Mouse (Mus musculus) hindbrain, embryonic 14.5 days (tissue): Measurements from ENCODE around the gene Slc45a1. TPM values are rescaled to one million over a fixed set of nuclear protein-coding genes. Genes with fewer than 3 reads are reported as not detected.
A peak's percentile ranks its signal among the peaks of the same experiment; 100 is the strongest.

ENCODE experiments used
- ATAC-seq: fragments of 200-750 bp; cut with Nextera tagmentation; 2 replicates; pipeline ENCODE4 v1.8.0; 2017; ENCODE audit warnings: moderate number of reproducible peaks, mild to moderate bottlenecking, moderate TSS enrichment, moderate library complexity; ENCODE audit not compliant: low FRiP score
- DNase-seq: peaks from one replicate; pipeline ENCODE4 v3.0.0-alpha.2; 2015; ENCODE audit warnings: low spot score
- H3K27ac ChIP-seq: fragments of 300-500 bp; sonication (generic); 2 replicates; pipeline ENCODE4 v1.5.1; 2014; ENCODE audit warnings: mild to moderate bottlenecking, moderate library complexity
- H3K27me3 ChIP-seq: fragments of 300-500 bp; sonication (generic); 2 replicates; pipeline ENCODE4 v1.6.1; 2014; ENCODE audit warnings: mild to moderate bottlenecking, low read length, mixed read lengths; ENCODE audit not compliant: control insufficient read depth, insufficient read depth
- H3K36me3 ChIP-seq: fragments of 300-500 bp; sonication (generic); replicated peaks from 2 replicates; pipeline ENCODE4 v1.6.1; 2014; ENCODE audit not compliant: control insufficient read depth, insufficient read depth
- H3K4me1 ChIP-seq: fragments of 300-500 bp; sonication (generic); replicated peaks from 2 replicates; pipeline ENCODE4 v1.6.1; 2014; ENCODE audit warnings: antibody characterized with exemption, low read length, mixed read lengths; ENCODE audit not compliant: control insufficient read depth, insufficient read depth
- H3K4me2 ChIP-seq: fragments of 300-500 bp; sonication (generic); replicated peaks from 2 replicates; pipeline ENCODE4 v1.6.1; 2014; ENCODE audit warnings: mild to moderate bottlenecking, moderate library complexity
- H3K4me3 ChIP-seq: fragments of 300-500 bp; sonication (generic); replicated peaks from 2 replicates; pipeline ENCODE4 v1.5.1; 2014; ENCODE audit warnings: mild to moderate bottlenecking, low read length
- H3K9ac ChIP-seq: fragments of 300-500 bp; sonication (generic); 2 replicates; pipeline ENCODE4 v1.6.1; 2014
- H3K9me3 ChIP-seq: fragments of 300-500 bp; sonication (generic); 2 replicates; pipeline ENCODE4 v1.6.1; 2016; ENCODE audit warnings: low read length; ENCODE audit not compliant: control insufficient read depth
- WGBS: fragments of 180-500 bp; shearing (Covaris S2); extraction: QIAGEN DNeasy Blood & Tissue Kit; methylation state at CpG from one replicate; pipeline ENCODE4 v1.1.7; 2014; 5-methylcytosine and 5-hydroxymethylcytosine counted together
- polyA plus RNA-seq: library from polyadenylated mRNA; unstranded; fragments of >200 nt; fragmentation: Nextera tagmentation; extraction: Ambion mirVana; gene quantifications from 2 replicates; pipeline ENCODE4 v1.2.1, GENCODE M21; 2014

The Slc45a1 gene
- polyA plus RNA-seq, 1 experiment from 2014 or later, result 35.9 TPM

- Histone ChIP-seq H3K4me2 (no peak overlapping the region), H3K9me3 (no peaks in the 10 kb centered on the region), H3K4me3 (no peak overlapping the region), H3K9ac (no peak overlapping the region), H3K36me3 (no peaks in the 10 kb centered on the region), H3K27ac (no peak overlapping the region), H3K4me1 (0 out of 2 replicates have a peak, but pooled peaks cover 3% of the 10 kb centered on the region), H3K27me3 (no peaks in the 10 kb centered on the region)
- ATAC-seq (no peak), DNase-seq (no peak)
- WGBS, result 87% methylated on average over 7 of the region's 7 CpGs
Measured at GRCm38 (mm10) chr4:150664726-150665125, 12.8 kb upstream of the Slc45a1 start.

- Histone ChIP-seq H3K9ac (no peak overlapping the region), H3K9me3 (no peaks in the 10 kb centered on the region), H3K4me2 (no peak overlapping the region), H3K4me3 (no peak overlapping the region), H3K36me3 (no peaks in the 10 kb centered on the region), H3K27ac (no peak overlapping the region), H3K4me1 (0 out of 2 replicates have a peak, but pooled peaks cover 3% of the 10 kb centered on the region), H3K27me3 (no peaks in the 10 kb centered on the region)
- peak; percentile 62 for DNase-seq
- ATAC-seq, result no peak
- WGBS, result 59% methylated on average over 12 of the region's 12 CpGs
Measured at GRCm38 (mm10) chr4:150663192-150663591, 11.2 kb upstream of the Slc45a1 start.

GRCm38 (mm10) chr4:150661886-150662285, 9.9 kb upstream of the Slc45a1 start:
- Histone ChIP-seq H3K36me3 (no peaks in the 10 kb centered on the region), H3K9me3 (no peaks in the 10 kb centered on the region), H3K4me3 (peak overlapping the region; percentile 12; the same call in 1 of the 2 replicates), H3K4me2 (peak overlapping the region; percentile 45), H3K27ac (no peak overlapping the region), H3K9ac (peak overlapping the region; percentile 41), H3K27me3 (no peaks in the 10 kb centered on the region), H3K4me1 (0 out of 2 replicates have a peak, but pooled peaks cover 3% of the 10 kb centered on the region)
- ATAC-seq, result no peak
- 9% methylated on average over 13 of the region's 13 CpGs for WGBS
- DNase-seq, result no peak

GRCm38 (mm10) chr4:150659926-150660610, 8.1 kb upstream of the Slc45a1 start:
- no peak overlapping the region for H3K4me2 ChIP-seq
- H3K9me3 ChIP-seq, result no peaks in the 10 kb centered on the region
- H3K27me3 ChIP-seq, result no peaks in the 10 kb centered on the region
- H3K4me3 ChIP-seq, result no peak overlapping the region
- DNase-seq, result no peak
- 0 out of 2 replicates have a peak, but pooled peaks cover 3% of the 10 kb centered on the region for H3K4me1 ChIP-seq
- no peak for ATAC-seq
- no peak overlapping the region for H3K9ac ChIP-seq
- H3K27ac ChIP-seq, result no peak overlapping the region
- H3K36me3 ChIP-seq, result no peaks in the 10 kb centered on the region
- WGBS, result 78% methylated on average over 9 of the region's 9 CpGs

- DNase-seq, result no peak
- H3K4me3 ChIP-seq, result no peak overlapping the region
- no peaks in the 10 kb centered on the region; the same call in 1 of the 2 replicates for H3K27me3 ChIP-seq
- no peaks in the 10 kb centered on the region for H3K9me3 ChIP-seq
- no peak overlapping the region for H3K27ac ChIP-seq
- WGBS, result 79% methylated on average over 6 of the region's 6 CpGs
- no peaks in the 10 kb centered on the region for H3K36me3 ChIP-seq
- 0 out of 2 replicates have a peak, but pooled peaks cover 3% of the 10 kb centered on the region for H3K4me1 ChIP-seq
- H3K4me2 ChIP-seq, result no peak overlapping the region
- no peak overlapping the region for H3K9ac ChIP-seq
- ATAC-seq, result no peak
Measured at GRCm38 (mm10) chr4:150656504-150656903, 4.5 kb upstream of the Slc45a1 start.

- Histone ChIP-seq H3K4me2 (peak overlapping the region; percentile 37), H3K9ac (peak overlapping the region; percentile 50; the same call in 1 of the 2 replicates), H3K27ac (no peak overlapping the region), H3K4me1 (peaks cover 7% of the 10 kb centered on the region; the same call in 1 of the 2 replicates), H3K27me3 (no peaks in the 10 kb centered on the region; the same call in 1 of the 2 replicates), H3K36me3 (no peaks in the 10 kb centered on the region), H3K4me3 (no peak overlapping the region), H3K9me3 (no peaks in the 10 kb centered on the region)
- DNase-seq (peak; percentile 92), ATAC-seq (peak; percentile 62)
- WGBS, result 7% methylated on average over 17 of the region's 17 CpGs
Measured at GRCm38 (mm10) chr4:150655989-150656388, 4.0 kb upstream of the Slc45a1 start.

- DNase-seq (no peak), ATAC-seq (no peak)
- H3K4me1 ChIP-seq, result peaks cover 9% of the 10 kb centered on the region; the same call in 1 of the 2 replicates
- H3K36me3 ChIP-seq, result no peaks in the 10 kb centered on the region; the same call in 1 of the 2 replicates
- H3K27ac ChIP-seq, result no peak overlapping the region
- WGBS, result 39% methylated on average over 11 of the region's 11 CpGs
- no peak overlapping the region for H3K9ac ChIP-seq
- H3K4me2 ChIP-seq, result no peak overlapping the region
- H3K27me3 ChIP-seq, result no peaks in the 10 kb centered on the region; the same call in 1 of the 2 replicates
- no peaks in the 10 kb centered on the region for H3K9me3 ChIP-seq
- H3K4me3 ChIP-seq, result no peak overlapping the region
Measured at GRCm38 (mm10) chr4:150653072-150653599, 1.2 kb upstream of the Slc45a1 start.

GRCm38 (mm10) chr4:150649327-150649726, 2.6 kb downstream of the Slc45a1 start:
- 84% methylated on average over 5 of the region's 5 CpGs for WGBS
- no peak overlapping the region for H3K4me3 ChIP-seq

GRCm38 (mm10) chr4:150644299-150644698, 7.7 kb downstream of the Slc45a1 start:
- Histone ChIP-seq H3K9ac (no peak overlapping the region), H3K9me3 (no peaks in the 10 kb centered on the region), H3K27me3 (no peaks in the 10 kb centered on the region), H3K4me3 (no peak overlapping the region), H3K4me1 (no peaks in the 10 kb centered on the region), H3K36me3 (peaks cover 18% of the 10 kb centered on the region), H3K27ac (no peak overlapping the region), H3K4me2 (no peak overlapping the region)
- no peak for ATAC-seq
- 91% methylated on average over 9 of the region's 9 CpGs for WGBS
- DNase-seq, result no peak

More at GRCm38 (mm10) chr4:150649327-150649726, 2.6 kb downstream of the Slc45a1 start:
- DNase-seq, result no peak
- H3K9ac ChIP-seq, result no peak overlapping the region
- no peaks in the 10 kb centered on the region for H3K9me3 ChIP-seq
- no peak overlapping the region for H3K4me2 ChIP-seq
- no peak overlapping the region for H3K27ac ChIP-seq
- H3K36me3 ChIP-seq, result no peaks in the 10 kb centered on the region; the same call in 1 of the 2 replicates
- no peak for ATAC-seq
- peaks cover 9% of the 10 kb centered on the region; the same call in 1 of the 2 replicates for H3K4me1 ChIP-seq
- H3K27me3 ChIP-seq, result no peaks in the 10 kb centered on the region; the same call in 1 of the 2 replicates
